Mouse (Mus musculus) intestine, embryonic 16.5 days (tissue): Measurements from ENCODE around the gene Nol4l. TPM values are rescaled to one million over a fixed set of nuclear protein-coding genes. Genes with fewer than 3 reads are reported as not detected.

Source experiments
- ATAC-seq: fragments of 200-750 bp; cut with Nextera tagmentation; 2 replicates; pipeline ENCODE4 v1.8.0; 2017; ENCODE audit warnings: moderate TSS enrichment, moderate library complexity
- H3K27ac ChIP-seq: fragments of 300-500 bp; sonication (generic); 2 replicates; pipeline ENCODE4 v1.5.1; 2014; ENCODE audit warnings: mild to moderate bottlenecking, low read length
- H3K27me3 ChIP-seq: fragments of 300-500 bp; sonication (generic); replicated peaks from 2 replicates; pipeline ENCODE4 v1.6.1; 2014; ENCODE audit warnings: low read length, control low read depth, mixed read lengths; ENCODE audit not compliant: control insufficient read depth, insufficient read depth
- H3K36me3 ChIP-seq: fragments of 300-500 bp; sonication (generic); 2 replicates; pipeline ENCODE4 v1.6.1; 2014; ENCODE audit warnings: low read length, control low read depth; ENCODE audit not compliant: control insufficient read depth, insufficient read depth
- H3K4me1 ChIP-seq: fragments of 300-500 bp; sonication (generic); 2 replicates; pipeline ENCODE4 v1.6.1; 2014; ENCODE audit warnings: low read length, control low read depth, mixed read lengths; ENCODE audit not compliant: control insufficient read depth, insufficient read depth
- H3K4me2 ChIP-seq: fragments of 300-500 bp; sonication (generic); 2 replicates; pipeline ENCODE4 v1.6.1; 2014; ENCODE audit warnings: low read depth, low read length, control low read depth
- H3K4me3 ChIP-seq: fragments of 300-500 bp; sonication (generic); 2 replicates; pipeline ENCODE4 v1.5.1; 2014; ENCODE audit warnings: mild to moderate bottlenecking, low read length
- H3K9ac ChIP-seq: fragments of 300-500 bp; sonication (generic); 2 replicates; pipeline ENCODE4 v1.6.1; 2014; ENCODE audit warnings: low read depth, low read length
- H3K9me3 ChIP-seq: fragments of 300-500 bp; sonication (generic); 2 replicates; pipeline ENCODE4 v1.6.1; 2016; ENCODE audit warnings: low read length, control low read depth; ENCODE audit not compliant: control insufficient read depth
- WGBS: fragments of 180-500 bp; shearing (Covaris S2); extraction: QIAGEN DNeasy Blood & Tissue Kit; methylation state at CpG from one replicate; pipeline ENCODE4 v1.1.7; 2014; 5-methylcytosine and 5-hydroxymethylcytosine counted together
- polyA plus RNA-seq: library from polyadenylated mRNA; unstranded; fragments of >200 nt; fragmentation: Nextera tagmentation; extraction: Ambion mirVana; gene quantifications from 2 replicates; pipeline ENCODE4 v1.2.1, GENCODE M21; 2015

Nol4l gene
- polyA plus RNA-seq, 1 experiment from 2014 or later: 28.6 TPM

- Histone ChIP-seq H3K4me3 (no peak overlapping the region), H3K36me3 (no peaks in the 10 kb centered on the region), H3K4me1 (peaks cover 26% of the 10 kb centered on the region), H3K9ac (no peak overlapping the region), H3K27ac (peak overlapping the region; percentile 34; the same call in 1 of the 2 replicates), H3K27me3 (no peaks in the 10 kb centered on the region), H3K4me2 (peak overlapping the region; percentile 14; the same call in 1 of the 2 replicates), H3K9me3 (no peaks in the 10 kb centered on the region)
- peak; percentile 22; the same call in 1 of the 2 replicates for ATAC-seq
- 22% methylated on average over 4 of the region's 4 CpGs for WGBS
Measured at GRCm38 (mm10) chr2:153446476-153446875, 83.3 kb downstream of the Nol4l start.

DNA sequence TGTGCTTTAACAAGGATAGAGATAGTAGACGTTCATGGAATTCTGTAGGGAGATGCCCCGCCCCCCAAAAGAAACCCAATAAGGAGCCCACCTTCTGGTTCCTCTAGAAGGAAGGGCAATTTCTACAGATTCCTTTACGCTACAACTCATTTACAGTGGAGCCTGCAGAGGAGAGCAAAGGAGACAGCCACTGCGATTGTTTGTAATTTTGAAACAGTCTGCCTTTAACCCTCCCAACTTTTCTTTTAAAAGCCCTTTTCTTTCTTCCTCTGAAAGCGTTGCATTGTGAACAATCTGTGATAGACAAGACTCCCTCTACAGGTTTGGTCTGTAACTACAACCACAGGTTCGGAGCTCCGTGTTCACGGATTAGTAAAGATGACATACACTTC, 83.8 kb downstream of the Nol4l start:
- Histone ChIP-seq H3K4me1 (peaks cover 31% of the 10 kb centered on the region), H3K4me3 (peak overlapping the region; percentile 99), H3K9me3 (no peaks in the 10 kb centered on the region), H3K36me3 (no peaks in the 10 kb centered on the region), H3K27ac (peak overlapping the region; percentile 100), H3K27me3 (no peaks in the 10 kb centered on the region), H3K4me2 (peak overlapping the region; percentile 98), H3K9ac (peak overlapping the region; percentile 97)
- WGBS: under 1% methylated on average over 8 of the region's 8 CpGs
- no peak for ATAC-seq

DNA sequence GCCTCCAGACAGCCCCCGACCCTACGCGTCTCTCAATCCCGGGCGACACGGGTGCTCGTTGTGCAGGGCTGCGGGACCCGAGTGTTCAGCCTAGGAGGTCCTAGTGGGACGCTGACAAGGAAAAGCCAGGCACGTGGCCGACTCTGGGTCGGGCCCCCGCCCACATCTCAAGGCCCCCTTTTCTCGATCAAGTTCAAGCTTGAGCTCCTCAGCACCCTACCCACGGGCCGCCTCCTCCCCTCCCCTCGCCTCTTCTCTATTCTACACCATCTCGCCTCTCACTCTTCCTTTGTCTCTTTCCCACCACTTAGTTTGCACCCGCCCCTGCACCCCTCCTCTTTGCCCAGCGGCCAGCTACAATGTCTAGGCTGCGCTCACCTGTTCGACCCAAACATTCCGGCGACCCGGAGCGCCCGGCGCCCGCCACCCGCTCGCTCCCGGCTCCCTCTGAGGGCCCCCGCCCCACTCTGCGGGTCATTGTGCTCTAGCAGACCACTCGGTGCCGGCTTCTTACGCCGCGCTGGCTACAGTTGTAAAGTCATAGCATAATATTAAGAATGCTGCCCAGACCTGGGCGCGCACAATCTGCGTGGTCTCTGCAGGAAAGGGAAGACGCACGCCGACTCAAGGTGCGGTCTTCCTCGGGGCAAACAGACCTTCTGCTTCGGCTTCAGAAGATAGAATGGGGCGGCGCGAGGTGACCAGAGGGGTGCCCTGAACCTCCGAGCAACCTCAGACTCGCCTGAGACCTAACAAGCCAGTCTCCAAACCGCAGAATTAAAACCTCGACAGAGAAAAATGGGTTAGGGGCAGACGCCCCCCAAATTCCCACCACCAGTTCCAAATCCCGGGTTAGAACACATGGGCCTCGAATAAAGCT, 84.4 kb downstream of the Nol4l start:
- peak overlapping the region; percentile 98 for H3K4me2 ChIP-seq
- peak; percentile 37 for ATAC-seq
- H3K9ac ChIP-seq: peak overlapping the region; percentile 97
- H3K4me1 ChIP-seq: peaks cover 37% of the 10 kb centered on the region
- WGBS: under 1% methylated on average over 59 of the region's 59 CpGs
- H3K27me3 ChIP-seq: no peaks in the 10 kb centered on the region
- H3K27ac ChIP-seq: peak overlapping the region; percentile 100
- H3K36me3 ChIP-seq: no peaks in the 10 kb centered on the region
- peak overlapping the region; percentile 99 for H3K4me3 ChIP-seq
- no peaks in the 10 kb centered on the region for H3K9me3 ChIP-seq

GRCm38 (mm10) chr2:153444254-153445136, 85.3 kb downstream of the Nol4l start:
- under 1% methylated on average over 37 of the region's 64 CpGs for WGBS

GRCm38 (mm10) chr2:153443434-153444240, 86.1 kb downstream of the Nol4l start:
- peak overlapping the region; percentile 97 for H3K9ac ChIP-seq
- peak overlapping the region; percentile 99 for H3K4me3 ChIP-seq
- H3K27ac ChIP-seq: peak overlapping the region; percentile 100
- no peaks in the 10 kb centered on the region for H3K27me3 ChIP-seq
- peak; percentile 26 for ATAC-seq
- WGBS: under 1% methylated on average over 50 of the region's 59 CpGs
- H3K9me3 ChIP-seq: no peaks in the 10 kb centered on the region
- H3K4me1 ChIP-seq: peaks cover 49% of the 10 kb centered on the region
- peak overlapping the region; percentile 98 for H3K4me2 ChIP-seq
- no peaks in the 10 kb centered on the region for H3K36me3 ChIP-seq

More at GRCm38 (mm10) chr2:153444254-153445136, 85.3 kb downstream of the Nol4l start:
- ATAC-seq: peak; percentile 75
- H3K9me3 ChIP-seq: no peaks in the 10 kb centered on the region
- no peaks in the 10 kb centered on the region for H3K27me3 ChIP-seq
- peak overlapping the region; percentile 100 for H3K27ac ChIP-seq
- H3K4me1 ChIP-seq: peaks cover 42% of the 10 kb centered on the region
- H3K4me2 ChIP-seq: peak overlapping the region; percentile 98
- H3K9ac ChIP-seq: peak overlapping the region; percentile 97
- H3K36me3 ChIP-seq: no peaks in the 10 kb centered on the region
- H3K4me3 ChIP-seq: peak overlapping the region; percentile 99

DNA sequence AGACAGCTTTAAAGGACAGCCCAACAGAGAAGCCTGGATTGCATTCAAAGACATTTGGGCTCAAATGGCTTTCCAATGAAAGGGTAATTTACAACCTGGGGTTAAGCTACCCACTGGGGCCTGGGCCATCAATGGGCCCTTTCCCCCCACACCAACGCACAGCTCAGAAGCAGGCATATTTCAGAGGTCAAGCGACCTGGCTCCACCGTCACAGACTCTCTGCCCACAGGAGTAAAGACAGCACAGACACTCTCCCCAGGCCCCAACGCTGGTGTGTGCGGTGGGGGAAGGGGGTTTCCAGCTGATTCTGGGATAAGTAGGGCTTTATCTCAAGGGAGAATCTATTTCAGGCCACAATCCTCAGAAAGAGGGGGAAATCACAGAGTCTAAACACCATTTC, 87.1 kb downstream of the Nol4l start:
- H3K4me1 ChIP-seq: peaks cover 58% of the 10 kb centered on the region
- H3K4me2 ChIP-seq: peak overlapping the region; percentile 98
- H3K36me3 ChIP-seq: no peaks in the 10 kb centered on the region
- no peaks in the 10 kb centered on the region for H3K27me3 ChIP-seq
- no peaks in the 10 kb centered on the region for H3K9me3 ChIP-seq
- ATAC-seq: no peak
- peak overlapping the region; percentile 99 for H3K4me3 ChIP-seq
- peak overlapping the region; percentile 97 for H3K9ac ChIP-seq
- 13% methylated on average over 5 of the region's 5 CpGs for WGBS
- H3K27ac ChIP-seq: peak overlapping the region; percentile 100

GRCm38 (mm10) chr2:153441228-153441627, 88.5 kb downstream of the Nol4l start:
- Histone ChIP-seq H3K27me3 (no peaks in the 10 kb centered on the region), H3K4me1 (peaks cover 64% of the 10 kb centered on the region), H3K4me3 (peak overlapping the region; percentile 99), H3K27ac (peak overlapping the region; percentile 100), H3K4me2 (peak overlapping the region; percentile 98), H3K36me3 (no peaks in the 10 kb centered on the region), H3K9me3 (no peaks in the 10 kb centered on the region), H3K9ac (peak overlapping the region; percentile 97)
- WGBS: 31% methylated on average over 3 of the region's 3 CpGs
- ATAC-seq: peak; percentile 20

- 41% methylated on average over 2 of the region's 2 CpGs for WGBS
- no peaks in the 10 kb centered on the region for H3K9me3 ChIP-seq
- H3K9ac ChIP-seq: no peak overlapping the region; the same call in 1 of the 2 replicates
- H3K27ac ChIP-seq: peak overlapping the region; percentile 100
- peak overlapping the region; percentile 98 for H3K4me2 ChIP-seq
- H3K27me3 ChIP-seq: no peaks in the 10 kb centered on the region
- no peak for ATAC-seq
- peak overlapping the region; percentile 99; the same call in 1 of the 2 replicates for H3K4me3 ChIP-seq
- H3K4me1 ChIP-seq: peaks cover 69% of the 10 kb centered on the region
- no peaks in the 10 kb centered on the region for H3K36me3 ChIP-seq
Measured at GRCm38 (mm10) chr2:153440755-153441154, 89.0 kb downstream of the Nol4l start.
